Mouse (Mus musculus) stomach, postnatal 0 days (tissue): ENCODE measurements at regions not wholly inside any gene's neighbourhood (a gene's known extent, or its start where the extent isn't known, plus 50 kb on each side); places are given as distances from the start of the nearest gene placed in this dataset.

Source experiments
- ATAC-seq: fragments of 200-750 bp; cut with Nextera tagmentation; 2 replicates; pipeline ENCODE4 v1.8.0; 2017; ENCODE audit not compliant: low FRiP score, low TSS enrichment
- DNase-seq: peaks from one replicate; pipeline ENCODE4 v3.0.0-alpha.2; 2016; ENCODE audit warnings: low spot score
- H3K27ac ChIP-seq: fragments of 300-500 bp; sonication (generic); replicated peaks from 2 replicates; pipeline ENCODE4 v1.5.1; 2014; ENCODE audit warnings: mild to moderate bottlenecking, control low read depth
- H3K27me3 ChIP-seq: fragments of 300-500 bp; sonication (generic); 2 replicates; pipeline ENCODE4 v1.6.1; 2014; ENCODE audit warnings: low read length; ENCODE audit not compliant: control insufficient read depth, insufficient read depth
- H3K36me3 ChIP-seq: fragments of 300-500 bp; sonication (generic); 2 replicates; pipeline ENCODE4 v1.6.1; 2014; ENCODE audit warnings: low read length, mixed read lengths; ENCODE audit not compliant: control insufficient read depth, insufficient read depth
- H3K4me1 ChIP-seq: fragments of 300-500 bp; sonication (generic); replicated peaks from 2 replicates; pipeline ENCODE4 v1.6.1; 2014; ENCODE audit warnings: antibody characterized with exemption; ENCODE audit not compliant: control insufficient read depth, insufficient read depth
- H3K4me2 ChIP-seq: fragments of 300-500 bp; sonication (generic); replicated peaks from 2 replicates; pipeline ENCODE4 v1.6.1; 2014; ENCODE audit warnings: low read depth, mild to moderate bottlenecking, control low read depth, moderate library complexity
- H3K4me3 ChIP-seq: fragments of 300-500 bp; sonication (generic); 2 replicates; pipeline ENCODE4 v1.5.1; 2014; ENCODE audit warnings: low read depth, low read length, control low read depth
- H3K9ac ChIP-seq: fragments of 300-500 bp; sonication (generic); 2 replicates; pipeline ENCODE4 v1.6.1; 2014; ENCODE audit warnings: mild to moderate bottlenecking, low read length, control low read depth, mixed read lengths
- H3K9me3 ChIP-seq: fragments of 300-500 bp; sonication (generic); 2 replicates; pipeline ENCODE4 v1.6.1; 2016; ENCODE audit warnings: low read length; ENCODE audit not compliant: control insufficient read depth
- CTCF ChIP-seq: IDR thresholded peaks from 2 replicates; pipeline ENCODE4 v1.5.1; 2016; ENCODE audit warnings: antibody characterized with exemption, low read depth, mild to moderate bottlenecking, moderate library complexity
- EP300 ChIP-seq: optimal IDR thresholded peaks from 2 replicates; pipeline ENCODE3; 2016; ENCODE audit warnings: antibody characterized with exemption
- WGBS: fragments of 180-500 bp; shearing (Covaris S2); extraction: QIAGEN DNeasy Blood & Tissue Kit; methylation state at CpG from one replicate; pipeline ENCODE4 v1.1.7; 2014; 5-methylcytosine and 5-hydroxymethylcytosine counted together

GRCm38 (mm10) chr9:63896073-63896807 lies 125.6 kb downstream of the Smad6 start:
- peak; percentile 44 for DNase-seq
- peak overlapping the region; percentile 35; the same call in 1 of the 2 replicates for H3K27ac ChIP-seq
- no peaks in the 10 kb centered on the region for H3K27me3 ChIP-seq
- no peak for TF ChIP-seq EP300
- peak; percentile 5; the same call in 1 of the 2 replicates for TF ChIP-seq CTCF
- H3K9ac ChIP-seq, result no peak overlapping the region
- ATAC-seq, result peak; percentile 67; the same call in 1 of the 2 replicates
- H3K36me3 ChIP-seq, result no peaks in the 10 kb centered on the region
- 25% methylated on average over 15 of the region's 15 CpGs for WGBS
- H3K4me2 ChIP-seq, result no peak overlapping the region
- H3K4me3 ChIP-seq, result no peak overlapping the region
- H3K9me3 ChIP-seq, result no peaks in the 10 kb centered on the region
- no peaks in the 10 kb centered on the region; the same call in 1 of the 2 replicates for H3K4me1 ChIP-seq

- peak; percentile 41; the same call in 1 of the 2 replicates for ATAC-seq
- Histone ChIP-seq H3K27me3 (no peaks in the 10 kb centered on the region), H3K27ac (no peak overlapping the region), H3K4me2 (no peak overlapping the region), H3K4me1 (no peaks in the 10 kb centered on the region; the same call in 1 of the 2 replicates), H3K9me3 (no peaks in the 10 kb centered on the region), H3K36me3 (no peaks in the 10 kb centered on the region), H3K9ac (no peak overlapping the region), H3K4me3 (no peak overlapping the region)
- no peak for TF ChIP-seq CTCF
- TF ChIP-seq EP300, result no peak
- WGBS, result 41% methylated on average over 17 of the region's 17 CpGs
- peak; percentile 34 for DNase-seq
Measured at GRCm38 (mm10) chr9:63892235-63892971, 129.5 kb downstream of the Smad6 start.

GRCm38 (mm10) chr9:63890717-63891116 lies 131.1 kb downstream of the Smad6 start:
- Histone ChIP-seq H3K4me2 (no peak overlapping the region), H3K9ac (no peak overlapping the region), H3K27me3 (no peaks in the 10 kb centered on the region), H3K4me1 (no peaks in the 10 kb centered on the region; the same call in 1 of the 2 replicates), H3K27ac (no peak overlapping the region), H3K4me3 (no peak overlapping the region), H3K9me3 (no peaks in the 10 kb centered on the region), H3K36me3 (no peaks in the 10 kb centered on the region)
- ATAC-seq, result peak; percentile 78
- 22% methylated on average over 5 of the region's 5 CpGs for WGBS
- peak; percentile 46 for DNase-seq
- TF ChIP-seq EP300 (no peak), CTCF (0 out of 2 replicates have a peak, but pooled peaks have one; percentile 16)

- no peaks in the 10 kb centered on the region for H3K27me3 ChIP-seq
- H3K4me2 ChIP-seq, result no peak overlapping the region
- no peaks in the 10 kb centered on the region for H3K36me3 ChIP-seq
- no peak overlapping the region for H3K27ac ChIP-seq
- 61% methylated on average over 6 of the region's 6 CpGs for WGBS
- DNase-seq, result no peak
- TF ChIP-seq CTCF, result no peak
- no peak for TF ChIP-seq EP300
- no peak overlapping the region for H3K4me3 ChIP-seq
- no peak for ATAC-seq
- H3K4me1 ChIP-seq, result no peaks in the 10 kb centered on the region; the same call in 1 of the 2 replicates
- H3K9ac ChIP-seq, result no peak overlapping the region
- no peaks in the 10 kb centered on the region for H3K9me3 ChIP-seq
Measured at GRCm38 (mm10) chr9:63889570-63889969, 131.8 kb upstream of the Smad3 start.

GRCm38 (mm10) chr9:63884971-63885370 lies 127.2 kb upstream of the Smad3 start:
- no peak for ATAC-seq
- H3K36me3 ChIP-seq, result no peaks in the 10 kb centered on the region
- 75% methylated on average over 2 of the region's 2 CpGs for WGBS

More at GRCm38 (mm10) chr9:63884971-63885370, 127.2 kb upstream of the Smad3 start:
- DNase-seq, result no peak
- H3K9me3 ChIP-seq, result no peaks in the 10 kb centered on the region
- TF ChIP-seq CTCF (no peak), EP300 (no peak)
- no peak overlapping the region for H3K4me3 ChIP-seq
- H3K27me3 ChIP-seq, result no peaks in the 10 kb centered on the region
- no peaks in the 10 kb centered on the region for H3K4me1 ChIP-seq
- no peak overlapping the region for H3K4me2 ChIP-seq
- H3K9ac ChIP-seq, result no peak overlapping the region
- no peak overlapping the region for H3K27ac ChIP-seq
